Mouse (Mus musculus): Measurements from ENCODE around the gene Rpa1. TPM values are rescaled to one million over a fixed set of nuclear protein-coding genes. Genes with fewer than 3 reads are reported as not detected.

Rpa1 gene
- polyA plus RNA-seq, 1 experiment from 2014 or later: 100 TPM

DNA sequence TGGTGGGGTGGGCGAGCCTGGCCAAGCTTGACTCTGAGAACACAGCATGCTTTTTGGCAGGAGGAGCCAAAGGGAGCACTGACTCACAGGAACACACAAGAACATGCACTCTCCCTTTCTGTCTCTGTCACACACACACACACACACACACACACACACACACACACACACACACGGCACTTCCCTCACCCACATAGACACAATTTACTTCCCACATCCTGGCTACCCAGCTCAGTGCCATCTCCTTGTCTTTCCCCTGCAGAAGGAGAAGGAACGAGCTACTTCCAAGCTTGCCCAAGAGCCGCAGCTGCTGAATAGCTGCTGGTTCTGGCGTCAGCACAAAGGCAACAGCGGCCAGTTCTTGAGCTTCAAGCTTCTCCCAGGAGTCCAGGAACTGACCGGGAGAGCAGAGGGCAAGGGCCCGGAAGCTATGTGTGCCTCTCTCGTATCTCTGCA, 80.3 kb downstream of the Rpa1 start:
- Histone ChIP-seq H3K9me3 (ENCODE audit: control insufficient read depth, low read length) (no peaks in the 10 kb centered on the region), H3K27ac (ENCODE audit: low read depth, low read length) (no peak overlapping the region), H3K9ac (ENCODE audit: low read depth, low read length) (no peak overlapping the region), H3K27me3 (ENCODE audit: control insufficient read depth, insufficient read depth, low read length) (no peaks in the 10 kb centered on the region), H3K4me1 (replicated peaks; ENCODE audit: control insufficient read depth, insufficient read depth, low read length) (0 out of 2 replicates have a peak, but pooled peaks cover 3% of the 10 kb centered on the region), H3K4me3 (ENCODE audit: low read depth, low read length) (no peak overlapping the region), H3K4me2 (replicated peaks; ENCODE audit: low read depth, low read length) (no peak overlapping the region), H3K36me3 (ENCODE audit: control insufficient read depth, insufficient read depth, low read length) (no peaks in the 10 kb centered on the region)
- ATAC-seq (ENCODE audit: low FRiP score) (no peak), DNase-seq (ENCODE audit: low spot score) (no peak)
- WGBS: 61% methylated on average over 9 of the region's 9 CpGs

DNA sequence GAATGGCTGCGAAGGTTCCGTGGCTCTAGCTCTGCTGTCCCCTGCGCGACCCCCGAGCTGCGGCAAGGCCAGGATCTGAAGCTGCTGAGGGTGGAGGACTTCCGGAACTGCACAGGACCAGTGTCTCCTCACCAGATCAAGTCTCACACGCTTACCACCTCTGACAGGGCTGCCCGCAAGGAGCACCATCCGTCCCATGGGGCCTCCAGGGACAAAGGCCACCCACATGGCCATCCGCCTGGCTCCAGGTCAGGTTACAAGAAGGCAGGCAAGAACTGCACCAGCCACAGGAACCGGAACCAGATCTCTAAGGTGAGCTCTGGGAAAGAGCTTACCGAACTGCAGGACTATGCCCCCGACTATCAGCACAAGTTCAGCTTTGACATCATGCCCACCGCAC, 82.6 kb downstream of the Rpa1 start:
- Histone ChIP-seq H3K9me3 (ENCODE audit: control insufficient read depth, low read length) (no peaks in the 10 kb centered on the region), H3K4me3 (ENCODE audit: low read depth, low read length) (no peak overlapping the region), H3K36me3 (ENCODE audit: control insufficient read depth, insufficient read depth, low read length) (no peaks in the 10 kb centered on the region), H3K27ac (ENCODE audit: low read depth, low read length) (no peak overlapping the region), H3K9ac (ENCODE audit: low read depth, low read length) (no peak overlapping the region), H3K4me2 (replicated peaks; ENCODE audit: low read depth, low read length) (no peak overlapping the region), H3K27me3 (ENCODE audit: control insufficient read depth, insufficient read depth, low read length) (no peaks in the 10 kb centered on the region), H3K4me1 (replicated peaks; ENCODE audit: control insufficient read depth, insufficient read depth, low read length) (0 out of 2 replicates have a peak, but pooled peaks cover 3% of the 10 kb centered on the region)
- DNase-seq (ENCODE audit: low spot score) (no peak), ATAC-seq (ENCODE audit: low FRiP score) (no peak)
- 66% methylated on average over 15 of the region's 15 CpGs for whole genome bisulfite sequencing

DNA sequence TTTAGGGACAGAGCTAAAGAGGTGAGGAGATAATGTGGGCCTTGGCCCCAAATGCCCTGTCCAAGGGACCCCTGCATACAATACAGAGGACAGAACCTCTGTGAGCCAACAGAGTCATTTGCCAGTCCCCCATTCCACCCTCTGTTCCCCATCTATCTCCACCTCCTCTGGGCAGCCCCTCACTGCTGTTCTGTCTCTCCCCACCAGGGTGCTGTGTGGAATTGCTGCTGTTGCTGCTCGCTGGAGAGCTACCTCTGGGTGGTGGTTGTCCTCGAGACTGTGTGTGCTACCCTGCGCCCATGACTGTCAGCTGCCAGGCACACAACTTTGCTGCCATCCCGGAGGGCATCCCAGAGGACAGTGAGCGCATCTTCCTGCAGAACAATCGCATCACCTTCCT, 83.6 kb downstream of the Rpa1 start:
- Histone ChIP-seq H3K27me3 (ENCODE audit: control insufficient read depth, insufficient read depth, low read length) (no peaks in the 10 kb centered on the region), H3K4me1 (replicated peaks; ENCODE audit: control insufficient read depth, insufficient read depth, low read length) (0 out of 2 replicates have a peak, but pooled peaks cover 3% of the 10 kb centered on the region), H3K36me3 (ENCODE audit: control insufficient read depth, insufficient read depth, low read length) (no peaks in the 10 kb centered on the region), H3K27ac (ENCODE audit: low read depth, low read length) (no peak overlapping the region), H3K9ac (ENCODE audit: low read depth, low read length) (no peak overlapping the region), H3K9me3 (ENCODE audit: control insufficient read depth, low read length) (no peaks in the 10 kb centered on the region), H3K4me3 (ENCODE audit: low read depth, low read length) (no peak overlapping the region), H3K4me2 (replicated peaks; ENCODE audit: low read depth, low read length) (no peak overlapping the region)
- ATAC-seq (ENCODE audit: low FRiP score) (no peak), DNase-seq (ENCODE audit: low spot score) (no peak)
- WGBS: 88% methylated on average over 6 of the region's 6 CpGs

DNA sequence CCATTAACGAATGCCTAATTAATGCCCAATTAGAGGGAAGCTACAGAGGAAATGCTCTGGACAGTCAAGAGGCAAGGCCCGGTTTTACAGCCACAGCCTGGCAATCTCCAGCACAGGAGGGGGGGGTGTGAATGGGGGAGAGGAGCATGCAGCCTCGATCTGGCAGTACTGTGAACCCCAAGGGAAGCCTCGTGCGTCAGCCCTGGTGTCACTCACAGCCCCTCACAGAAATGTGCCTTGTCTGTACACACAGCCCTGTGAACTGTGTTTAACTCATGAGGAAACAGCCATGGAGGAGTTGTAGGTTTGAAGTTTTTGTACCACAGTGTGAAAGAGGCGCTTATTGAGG, 84.2 kb downstream of the Rpa1 start:
- H3K27me3 ChIP-seq (ENCODE audit: control insufficient read depth, insufficient read depth, low read length): no peaks in the 10 kb centered on the region
- WGBS: 60% methylated on average over 6 of the region's 6 CpGs
- H3K4me2 ChIP-seq (replicated peaks; ENCODE audit: low read depth, low read length): no peak overlapping the region
- H3K4me3 ChIP-seq (ENCODE audit: low read depth, low read length): no peak overlapping the region
- 0 out of 2 replicates have a peak overlapping the region, but pooled peaks have one; percentile 51 for H3K27ac ChIP-seq (ENCODE audit: low read depth, low read length)
- H3K9me3 ChIP-seq (ENCODE audit: control insufficient read depth, low read length): no peaks in the 10 kb centered on the region
- H3K4me1 ChIP-seq (replicated peaks; ENCODE audit: control insufficient read depth, insufficient read depth, low read length): 0 out of 2 replicates have a peak, but pooled peaks cover 3% of the 10 kb centered on the region
- no peak for DNase-seq (ENCODE audit: low spot score)
- no peaks in the 10 kb centered on the region for H3K36me3 ChIP-seq (ENCODE audit: control insufficient read depth, insufficient read depth, low read length)
- ATAC-seq (ENCODE audit: low FRiP score): peak; percentile 65
- H3K9ac ChIP-seq (ENCODE audit: low read depth, low read length): no peak overlapping the region

GRCm38 (mm10) chr11:75263274-75263963, 84.7 kb downstream of the Rpa1 start:
- Histone ChIP-seq H3K4me1 (replicated peaks; ENCODE audit: control insufficient read depth, insufficient read depth, low read length) (0 out of 2 replicates have a peak, but pooled peaks cover 3% of the 10 kb centered on the region), H3K9ac (ENCODE audit: low read depth, low read length) (no peak overlapping the region)
- ATAC-seq (ENCODE audit: low FRiP score): peak; percentile 54

GRCm38 (mm10) chr11:75262791-75263190, 85.3 kb downstream of the Rpa1 start:
- Histone ChIP-seq H3K27me3 (ENCODE audit: control insufficient read depth, insufficient read depth, low read length) (no peaks in the 10 kb centered on the region), H3K4me3 (ENCODE audit: low read depth, low read length) (no peak overlapping the region), H3K27ac (ENCODE audit: low read depth, low read length) (peak overlapping the region; percentile 51; the same call in 1 of the 2 replicates), H3K4me2 (replicated peaks; ENCODE audit: low read depth, low read length) (no peak overlapping the region), H3K36me3 (ENCODE audit: control insufficient read depth, insufficient read depth, low read length) (no peaks in the 10 kb centered on the region), H3K9ac (ENCODE audit: low read depth, low read length) (no peak overlapping the region), H3K4me1 (replicated peaks; ENCODE audit: control insufficient read depth, insufficient read depth, low read length) (0 out of 2 replicates have a peak, but pooled peaks cover 3% of the 10 kb centered on the region), H3K9me3 (ENCODE audit: control insufficient read depth, low read length) (no peaks in the 10 kb centered on the region)
- 73% methylated on average over 5 of the region's 5 CpGs for WGBS
- ATAC-seq (ENCODE audit: low FRiP score): no peak
- no peak for DNase-seq (ENCODE audit: low spot score)

More at GRCm38 (mm10) chr11:75263274-75263963, 84.7 kb downstream of the Rpa1 start:
- Histone ChIP-seq H3K9me3 (ENCODE audit: control insufficient read depth, low read length) (no peaks in the 10 kb centered on the region), H3K27ac (ENCODE audit: low read depth, low read length) (peak overlapping the region; percentile 51; the same call in 1 of the 2 replicates), H3K27me3 (ENCODE audit: control insufficient read depth, insufficient read depth, low read length) (no peaks in the 10 kb centered on the region), H3K36me3 (ENCODE audit: control insufficient read depth, insufficient read depth, low read length) (no peaks in the 10 kb centered on the region), H3K4me2 (replicated peaks; ENCODE audit: low read depth, low read length) (no peak overlapping the region), H3K4me3 (ENCODE audit: low read depth, low read length) (no peak overlapping the region)
- DNase-seq (ENCODE audit: low spot score): no peak
- WGBS: 62% methylated on average over 15 of the region's 15 CpGs

- 87% methylated on average over 3 of the region's 3 CpGs for WGBS
- no peak for ATAC-seq (ENCODE audit: low FRiP score)
- 0 out of 2 replicates have a peak overlapping the region, but pooled peaks have one; percentile 51 for H3K27ac ChIP-seq (ENCODE audit: low read depth, low read length)
Observed at GRCm38 (mm10) chr11:75262181-75262580, 85.9 kb downstream of the Rpa1 start.

GRCm38 (mm10) chr11:75261730-75262129, 86.4 kb downstream of the Rpa1 start:
- no peak overlapping the region for H3K4me2 ChIP-seq (replicated peaks; ENCODE audit: low read depth, low read length)
- no peaks in the 10 kb centered on the region for H3K36me3 ChIP-seq (ENCODE audit: control insufficient read depth, insufficient read depth, low read length)
- ATAC-seq (ENCODE audit: low FRiP score): no peak
- no peak overlapping the region for H3K27ac ChIP-seq (ENCODE audit: low read depth, low read length)
- H3K4me1 ChIP-seq (replicated peaks; ENCODE audit: control insufficient read depth, insufficient read depth, low read length): 0 out of 2 replicates have a peak, but pooled peaks cover 3% of the 10 kb centered on the region
- 78% methylated on average over 4 of the region's 4 CpGs for WGBS
- no peak overlapping the region for H3K4me3 ChIP-seq (ENCODE audit: low read depth, low read length)
- no peak overlapping the region for H3K9ac ChIP-seq (ENCODE audit: low read depth, low read length)
- H3K27me3 ChIP-seq (ENCODE audit: control insufficient read depth, insufficient read depth, low read length): no peaks in the 10 kb centered on the region
- DNase-seq (ENCODE audit: low spot score): no peak
- H3K9me3 ChIP-seq (ENCODE audit: control insufficient read depth, low read length): no peaks in the 10 kb centered on the region

More at GRCm38 (mm10) chr11:75262181-75262580, 85.9 kb downstream of the Rpa1 start:
- no peak overlapping the region for H3K9ac ChIP-seq (ENCODE audit: low read depth, low read length)
- H3K9me3 ChIP-seq (ENCODE audit: control insufficient read depth, low read length): no peaks in the 10 kb centered on the region
- no peaks in the 10 kb centered on the region for H3K36me3 ChIP-seq (ENCODE audit: control insufficient read depth, insufficient read depth, low read length)
- no peaks in the 10 kb centered on the region for H3K27me3 ChIP-seq (ENCODE audit: control insufficient read depth, insufficient read depth, low read length)
- no peak overlapping the region for H3K4me2 ChIP-seq (replicated peaks; ENCODE audit: low read depth, low read length)
- no peak for DNase-seq (ENCODE audit: low spot score)
- no peak overlapping the region for H3K4me3 ChIP-seq (ENCODE audit: low read depth, low read length)
- H3K4me1 ChIP-seq (replicated peaks; ENCODE audit: control insufficient read depth, insufficient read depth, low read length): 0 out of 2 replicates have a peak, but pooled peaks cover 3% of the 10 kb centered on the region

DNA sequence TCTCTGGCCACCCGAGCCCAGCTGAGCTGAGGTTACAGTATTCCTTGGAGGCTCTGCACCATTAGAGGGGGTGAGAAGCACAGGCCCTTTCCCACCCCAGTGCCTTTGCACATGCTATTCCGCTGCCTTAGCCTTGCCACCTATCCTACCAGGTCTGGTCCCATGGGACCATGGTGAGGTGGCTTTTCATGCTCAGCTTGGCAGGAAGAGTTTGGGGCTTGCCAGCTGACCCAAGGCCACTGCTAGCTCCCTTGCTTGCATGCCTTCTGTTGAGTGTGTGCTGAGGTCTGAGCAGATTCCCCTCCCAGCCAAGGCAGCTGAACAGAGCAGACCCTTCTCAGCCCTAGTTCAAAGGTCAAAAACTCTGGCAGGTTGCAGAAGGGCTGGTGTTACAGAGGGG, 87.1 kb downstream of the Rpa1 start:
- Histone ChIP-seq H3K36me3 (ENCODE audit: control insufficient read depth, insufficient read depth, low read length) (no peaks in the 10 kb centered on the region), H3K4me3 (ENCODE audit: low read depth, low read length) (no peak overlapping the region), H3K27ac (ENCODE audit: low read depth, low read length) (no peak overlapping the region), H3K27me3 (ENCODE audit: control insufficient read depth, insufficient read depth, low read length) (no peaks in the 10 kb centered on the region), H3K9me3 (ENCODE audit: control insufficient read depth, low read length) (no peaks in the 10 kb centered on the region), H3K4me1 (replicated peaks; ENCODE audit: control insufficient read depth, insufficient read depth, low read length) (0 out of 2 replicates have a peak, but pooled peaks cover 3% of the 10 kb centered on the region), H3K9ac (ENCODE audit: low read depth, low read length) (no peak overlapping the region), H3K4me2 (replicated peaks; ENCODE audit: low read depth, low read length) (no peak overlapping the region)
- ATAC-seq (ENCODE audit: low FRiP score) (no peak), DNase-seq (ENCODE audit: low spot score) (no peak)
- WGBS: 87% methylated on average over 2 of the region's 2 CpGs

Data from hindbrain, embryonic 11.5 days (tissue).